Mouse (Mus musculus): ENCODE results near the gene Cep83.
A peak's percentile ranks its signal among the peaks of the same experiment; 100 is the strongest.
"Not testable (repeated sequence)": the region's sequence is repeated elsewhere in the genome, so short reads cannot be mapped to it uniquely, and the experiment has no call there.

The Cep83 gene

DNA sequence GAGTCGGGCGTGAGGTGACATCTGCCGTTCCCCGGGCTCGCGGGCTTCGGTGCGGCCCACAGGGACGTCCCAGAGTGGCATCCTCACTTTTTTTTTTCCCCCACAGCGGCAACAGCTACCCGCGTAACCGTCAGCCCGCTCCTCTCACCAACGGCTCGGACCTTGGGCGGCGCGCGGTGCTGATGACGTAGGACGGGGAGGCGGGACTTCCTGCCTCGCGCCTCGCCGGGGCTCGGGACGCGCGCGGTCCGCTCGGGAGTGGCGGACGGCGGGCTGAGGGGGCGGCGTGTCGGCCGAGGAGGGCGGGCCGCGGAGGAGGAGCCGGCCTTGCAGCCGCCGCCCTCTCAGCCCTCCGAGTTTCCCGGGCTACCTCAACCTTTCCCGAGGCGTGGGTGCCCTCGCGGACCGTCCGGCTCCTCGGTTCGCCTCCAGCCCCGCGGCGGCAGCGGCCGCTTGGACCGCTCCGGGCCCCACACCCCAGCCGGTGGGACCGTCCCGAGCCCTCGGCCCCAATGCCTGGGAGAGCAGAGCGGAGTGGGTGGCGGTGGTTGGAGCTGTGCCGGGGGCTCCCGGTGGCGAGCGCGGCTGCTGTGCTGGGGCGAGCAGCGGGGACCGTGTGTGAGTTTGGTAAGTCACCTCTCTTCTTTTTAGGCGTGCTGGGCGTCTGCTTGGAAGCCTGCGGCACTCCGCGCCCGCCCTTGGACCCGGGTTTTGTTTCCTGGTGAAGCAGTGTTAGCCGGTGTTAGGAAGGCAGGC, at the start of gene Cep83:
TSS of gene Cep83 (plus strand) at position 235 of the 756 bp plus-strand sequence.
- DNase-seq (ENCODE audit: low spot score in 2 of 2), result peak; percentile 93 to 94

DNA sequence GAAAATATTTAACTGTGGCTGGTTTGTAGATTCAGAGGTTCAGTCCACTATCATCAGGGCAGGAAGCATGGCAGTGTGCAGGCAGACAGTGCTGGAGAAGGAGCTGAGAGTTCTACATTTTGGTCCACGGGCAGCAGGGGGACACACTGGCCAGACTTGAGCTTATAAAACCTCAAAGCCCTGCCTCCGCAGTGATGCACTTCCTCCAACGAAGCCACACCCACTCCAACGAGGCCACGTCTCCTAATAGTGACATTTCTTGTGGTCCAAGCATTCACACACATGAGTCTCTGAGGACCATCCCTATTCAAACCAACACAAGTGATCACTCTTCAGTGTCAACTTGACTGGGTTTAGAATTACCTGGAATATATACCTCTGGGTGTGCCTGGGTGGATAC, 49.2 kb upstream of the Cep83 start:
- DNase-seq (ENCODE audit: low spot score in 2 of 2), result no peak

DNA sequence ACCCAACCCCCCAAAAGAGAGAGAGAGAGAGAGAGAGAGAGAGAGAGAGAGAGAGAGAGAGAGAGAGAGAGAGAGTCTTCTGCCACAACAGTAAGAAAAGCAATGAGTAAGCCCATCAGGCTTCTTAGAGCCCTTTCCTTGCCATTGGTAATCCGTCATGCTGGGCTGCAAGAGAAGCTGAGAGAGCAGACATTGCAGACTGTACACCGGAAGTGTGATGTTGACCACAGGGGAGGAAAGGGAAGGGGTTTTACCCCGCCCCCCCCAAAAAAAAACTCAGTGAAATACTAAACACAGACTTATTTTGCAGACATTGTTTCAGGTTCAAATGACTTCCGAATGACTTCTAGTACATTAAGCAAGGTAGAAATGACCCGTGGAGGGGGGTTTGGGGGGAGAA, 48.4 kb upstream of the Cep83 start:
- DNase-seq (ENCODE audit: low spot score in 2 of 2), result no peak

DNA sequence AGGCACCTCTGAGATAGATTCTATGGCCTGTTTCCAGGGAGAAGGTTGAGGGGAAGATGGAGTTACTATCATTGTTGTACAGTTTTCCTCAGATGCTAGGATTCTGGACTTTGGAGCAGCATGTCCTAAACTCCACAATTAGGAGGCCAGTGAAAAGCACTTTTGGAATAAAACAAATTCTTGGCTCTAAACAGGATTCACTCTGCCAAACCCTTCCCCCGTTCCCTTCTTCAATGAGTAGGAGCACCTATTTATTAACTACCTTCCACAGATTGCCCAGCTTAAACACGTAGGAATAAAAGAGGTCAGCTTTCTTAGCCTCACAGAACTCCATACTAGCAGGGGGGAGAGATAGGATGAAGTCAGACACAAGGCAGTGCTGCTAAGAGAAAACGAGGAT, 24.4 kb upstream of the Cep83 start:
- no peak for DNase-seq (ENCODE audit: low spot score in 2 of 2)

DNA sequence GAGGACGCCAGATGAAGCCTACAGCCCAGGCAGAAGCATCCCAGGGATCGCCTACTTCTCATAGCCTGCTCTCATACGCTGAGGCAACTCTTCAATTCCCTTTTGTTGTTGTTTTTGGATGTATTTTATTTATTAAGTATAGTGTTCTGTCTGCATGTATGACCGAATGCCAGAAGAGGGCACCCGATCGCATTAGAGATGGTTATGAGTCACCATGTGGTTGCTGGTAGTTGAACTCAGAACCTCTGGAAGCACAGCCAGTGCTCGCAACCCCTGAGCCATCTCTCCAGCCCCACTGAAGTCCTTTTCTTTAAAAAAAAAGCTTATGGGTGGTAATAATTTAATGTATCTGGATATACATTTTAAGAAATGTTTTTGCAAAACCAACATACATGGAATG, 24.0 kb upstream of the Cep83 start:
- DNase-seq (ENCODE audit: low spot score in 2 of 2), result no peak

DNA sequence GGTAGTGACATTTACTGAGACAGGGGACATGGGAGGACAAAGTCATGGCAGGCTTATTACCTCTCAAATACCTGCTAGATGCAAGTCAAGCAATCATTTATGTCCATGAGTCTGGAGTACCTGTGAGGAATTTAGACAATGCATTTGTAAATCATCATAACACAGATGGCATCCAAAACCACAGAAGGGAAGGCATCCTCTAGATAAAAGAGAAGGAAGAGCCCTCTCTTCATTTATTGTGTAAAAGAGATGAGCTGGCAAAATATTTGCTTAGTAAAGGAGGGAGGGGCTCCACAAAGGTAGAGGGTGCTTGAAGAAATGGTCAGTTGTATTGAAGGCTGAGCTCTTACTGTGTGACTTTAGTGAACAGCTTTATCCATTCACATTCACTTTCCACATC, 20.3 kb upstream of the Cep83 start:
- no peak for DNase-seq (ENCODE audit: low spot score in 2 of 2)

DNA sequence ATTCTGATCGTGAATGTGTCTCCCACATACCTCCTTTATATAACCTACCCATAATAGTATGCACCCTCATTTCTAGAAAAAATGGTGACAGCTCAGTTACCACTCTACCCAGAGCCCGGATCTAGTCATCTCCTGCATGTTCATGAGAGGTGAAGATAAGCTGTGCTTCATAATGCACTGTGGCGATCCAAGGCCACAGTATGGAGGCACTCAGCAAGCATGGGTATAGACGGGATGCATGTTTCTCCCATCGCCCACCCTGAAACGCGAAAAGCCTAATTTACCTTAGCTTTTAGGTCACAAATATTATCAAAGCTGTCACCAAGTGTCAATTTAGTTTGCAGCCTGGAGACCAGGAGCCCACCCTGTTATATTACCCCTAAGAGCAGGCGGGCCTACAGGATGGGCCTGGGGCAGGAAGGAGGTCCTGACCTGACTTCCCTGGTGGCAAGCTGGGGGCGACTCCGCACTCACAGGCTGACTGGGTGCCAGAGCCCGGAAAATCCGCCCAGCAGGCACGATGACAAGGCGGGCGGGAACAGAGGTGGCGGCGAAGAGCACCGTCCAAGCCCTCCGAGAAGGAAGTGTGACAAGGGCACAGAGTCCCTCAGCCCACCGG, 544 bp upstream of the Cep83 start:
- DNase-seq (ENCODE audit: low spot score in 2 of 2), result peak in 1 of 2 experiments; percentile 14

DNA sequence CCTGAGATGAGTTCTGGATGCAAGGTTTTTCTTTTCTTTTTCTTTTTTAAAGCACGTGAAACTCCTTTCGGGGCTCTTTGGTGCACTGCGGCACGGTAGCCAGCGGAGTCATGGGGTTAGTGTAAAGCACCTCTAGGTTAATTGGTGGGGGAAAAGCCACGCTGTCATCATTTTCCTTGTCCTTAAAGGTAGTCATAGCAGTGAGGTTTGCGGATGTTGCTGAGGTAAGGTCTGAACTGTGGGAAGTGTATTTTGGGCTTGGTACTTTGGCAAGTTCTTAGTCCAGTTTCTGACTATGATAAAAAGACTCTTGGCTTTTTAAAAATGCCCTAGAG, 689 bp downstream of the Cep83 start:
- no peak for DNase-seq (ENCODE audit: low spot score in 2 of 2)

DNA sequence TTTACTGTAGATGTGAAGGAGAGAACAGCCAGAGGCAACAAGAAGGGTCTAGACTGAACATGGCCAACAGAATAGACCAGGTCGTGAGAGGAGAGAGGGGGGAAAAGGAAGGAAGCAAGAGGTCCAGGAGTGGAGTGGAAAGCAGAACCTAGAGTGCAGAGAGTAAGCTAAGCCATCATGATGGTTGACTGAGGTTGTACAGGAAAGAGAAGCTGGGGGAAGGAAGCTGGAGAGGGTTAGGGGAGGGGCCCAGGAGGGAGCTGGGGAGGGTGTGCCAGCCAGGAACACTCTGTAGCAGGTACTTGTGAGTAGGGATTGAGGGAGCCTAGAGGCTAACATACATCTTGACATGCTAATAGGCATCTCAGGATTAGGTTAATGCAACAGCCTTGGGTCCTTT, 1.9 kb downstream of the Cep83 start:
- DNase-seq (ENCODE audit: low spot score in 2 of 2), result peak in 1 of 2 experiments; percentile 6

DNA sequence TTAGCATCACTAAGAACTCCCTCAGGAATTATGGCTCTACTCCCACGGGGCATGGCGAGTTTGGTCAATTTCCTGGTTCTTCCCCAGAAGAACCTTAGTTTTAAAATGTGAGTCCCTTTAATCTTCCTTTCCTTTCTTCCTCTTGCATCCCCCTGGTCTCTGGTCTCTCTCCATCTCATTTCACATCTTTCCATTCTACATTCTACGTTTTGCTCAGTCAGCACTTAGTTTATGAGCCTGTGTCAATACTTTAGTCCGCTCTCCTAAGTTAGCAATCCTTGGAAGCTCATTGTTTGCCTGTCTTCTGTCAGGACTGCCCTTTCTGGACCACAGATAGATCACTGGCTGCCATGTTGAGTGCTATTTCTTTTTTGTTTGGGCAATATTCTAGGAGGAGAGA, 3.7 kb downstream of the Cep83 start:
- DNase-seq (ENCODE audit: low spot score in 2 of 2), result no peak

DNA sequence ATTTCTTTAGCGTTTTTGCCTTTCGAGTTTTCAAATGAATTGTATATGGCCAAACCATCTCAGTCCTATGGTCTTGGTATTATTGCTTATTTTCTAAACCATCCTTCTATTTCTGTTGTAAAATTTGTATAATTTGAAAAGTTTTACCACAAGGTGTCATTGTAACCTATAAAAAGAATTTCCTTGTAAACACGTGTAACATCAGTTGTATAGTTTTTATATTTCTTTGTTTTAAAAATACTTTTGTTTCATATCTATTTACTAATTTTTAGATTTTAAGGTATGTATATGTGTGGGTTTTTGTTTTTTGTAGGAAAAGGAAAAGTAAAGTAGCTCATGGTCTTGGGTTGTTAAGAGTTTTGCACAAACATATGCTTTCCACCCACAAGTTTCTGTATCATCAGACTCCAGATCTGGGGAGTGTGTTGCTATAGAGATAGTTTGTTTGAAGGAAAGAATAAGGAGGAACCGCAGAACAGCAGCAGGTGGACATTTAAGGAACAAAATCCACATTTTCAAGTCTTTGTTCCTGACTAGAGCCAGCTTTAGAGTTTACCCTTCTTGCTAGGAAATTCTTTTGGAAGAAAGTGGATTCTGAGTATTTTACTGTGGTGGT, 17.3 kb downstream of the Cep83 start:
- DNase-seq (ENCODE audit: low spot score in 2 of 2), result no peak

DNA sequence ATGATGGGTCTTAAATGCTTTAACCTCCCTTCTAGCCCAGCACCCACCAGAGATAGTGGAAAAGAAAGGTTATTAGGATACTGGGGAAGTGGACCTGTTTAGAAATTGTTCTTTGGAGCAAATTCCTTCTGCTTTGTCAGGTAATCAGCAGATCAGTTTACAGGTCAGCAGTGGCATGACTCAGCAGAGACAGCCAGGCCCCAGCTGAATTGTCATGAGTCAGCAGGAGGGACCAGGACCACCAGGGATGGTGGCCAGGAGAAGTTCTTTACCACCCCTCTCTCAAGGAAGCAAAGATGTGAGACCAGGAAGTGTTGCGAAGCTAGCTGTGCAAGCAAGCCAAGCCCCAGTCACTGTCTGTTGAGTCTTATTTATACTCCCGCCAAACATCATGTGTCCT, 18.2 kb downstream of the Cep83 start:
- DNase-seq (ENCODE audit: low spot score in 2 of 2), result no peak

DNA sequence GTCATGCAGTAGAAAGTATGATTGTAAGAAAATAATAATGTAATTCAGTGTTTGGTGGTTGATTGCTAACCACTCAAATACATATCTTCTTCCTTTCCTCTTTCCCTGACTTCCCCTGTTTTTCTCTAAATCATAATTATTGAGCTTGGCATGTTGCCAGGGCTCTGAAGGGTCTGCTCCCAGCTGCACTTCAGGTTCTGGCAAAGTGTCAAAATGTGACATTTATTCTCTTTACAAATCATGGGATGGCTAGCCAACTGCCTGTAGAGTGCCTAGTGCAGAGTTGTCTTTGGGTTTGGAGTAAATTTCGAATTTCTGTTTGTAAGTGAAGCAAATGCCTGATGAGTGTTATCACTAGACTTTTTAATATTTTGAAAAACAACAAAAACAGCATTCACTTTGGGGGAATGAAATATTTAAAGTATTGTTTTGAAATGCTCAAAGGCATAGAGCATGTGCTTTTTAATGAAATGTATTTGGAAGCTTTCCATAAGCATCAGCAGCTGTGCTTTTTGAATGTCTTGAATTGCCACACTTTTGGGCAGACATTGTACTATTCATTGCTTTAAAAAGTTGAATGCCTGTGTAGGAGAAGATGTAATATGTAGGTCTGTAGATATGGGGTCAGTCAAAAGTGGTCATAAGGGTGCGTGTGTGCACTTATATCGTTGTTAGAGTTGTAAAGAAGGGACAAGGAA, 21.3 kb downstream of the Cep83 start:
- no peak for DNase-seq (ENCODE audit: low spot score in 2 of 2)

DNA sequence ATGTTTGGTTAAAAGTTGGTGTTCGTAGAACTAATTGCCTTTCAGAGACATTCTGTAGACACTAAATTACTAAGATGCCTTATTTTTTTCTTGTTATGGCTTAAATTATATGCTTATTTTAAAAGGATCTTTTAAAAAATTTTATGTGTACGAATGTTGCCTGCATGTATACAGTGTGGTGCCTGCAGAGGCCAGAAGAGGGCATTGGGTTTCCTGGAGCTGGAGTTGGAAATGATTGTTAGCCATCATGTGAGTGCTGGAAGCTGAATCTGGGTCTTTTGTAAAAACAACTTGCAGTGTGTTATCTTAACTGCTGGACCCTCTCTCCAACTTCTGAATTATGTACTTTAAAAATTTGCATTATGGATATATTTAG, 21.9 kb downstream of the Cep83 start:
- no peak for DNase-seq (ENCODE audit: low spot score in 2 of 2)

DNA sequence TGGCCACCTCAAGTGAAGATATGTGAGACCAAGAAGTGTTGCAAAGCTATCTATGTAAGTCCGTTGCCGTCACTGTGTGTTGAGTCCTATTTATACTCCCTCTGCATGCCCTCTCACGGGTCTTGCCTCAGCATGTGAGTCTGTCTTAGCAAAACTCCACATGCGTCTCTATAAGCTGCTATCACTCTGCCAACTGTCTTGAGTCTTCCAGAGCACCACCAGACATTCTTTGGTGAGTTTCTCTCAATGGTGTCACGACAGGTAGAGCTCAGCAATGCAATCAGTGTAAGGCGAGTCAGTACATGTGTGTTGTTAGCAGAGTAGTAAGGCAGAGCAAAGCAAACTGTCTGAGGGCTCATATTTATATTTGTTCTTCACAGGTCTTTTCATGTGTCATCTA, 31.8 kb downstream of the Cep83 start:
- DNase-seq (ENCODE audit: low spot score in 2 of 2), result no peak

DNA sequence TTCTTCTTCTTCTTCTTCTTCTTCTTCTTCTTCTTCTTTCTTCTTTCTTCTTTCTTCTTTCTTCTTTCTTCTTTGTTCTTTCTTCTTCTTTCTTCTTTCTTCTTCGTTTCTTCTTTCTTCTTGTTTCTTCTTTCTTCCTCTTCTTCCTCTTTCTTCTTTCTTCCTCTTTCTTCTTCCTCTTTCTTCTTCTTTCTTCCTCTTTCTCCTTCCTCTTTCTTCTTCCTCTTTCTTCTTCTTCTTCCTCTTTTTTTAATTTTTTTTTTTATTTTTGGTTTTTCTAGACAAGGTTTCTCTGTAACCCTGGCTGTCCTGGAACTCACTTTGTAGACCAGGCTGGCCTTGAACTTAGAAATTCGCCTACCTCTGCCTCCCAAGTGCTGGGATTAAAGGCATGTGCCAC, 39.6 kb downstream of the Cep83 start:
- DNase-seq (ENCODE audit: low spot score in 2 of 2), result not testable (repeated sequence)

DNA sequence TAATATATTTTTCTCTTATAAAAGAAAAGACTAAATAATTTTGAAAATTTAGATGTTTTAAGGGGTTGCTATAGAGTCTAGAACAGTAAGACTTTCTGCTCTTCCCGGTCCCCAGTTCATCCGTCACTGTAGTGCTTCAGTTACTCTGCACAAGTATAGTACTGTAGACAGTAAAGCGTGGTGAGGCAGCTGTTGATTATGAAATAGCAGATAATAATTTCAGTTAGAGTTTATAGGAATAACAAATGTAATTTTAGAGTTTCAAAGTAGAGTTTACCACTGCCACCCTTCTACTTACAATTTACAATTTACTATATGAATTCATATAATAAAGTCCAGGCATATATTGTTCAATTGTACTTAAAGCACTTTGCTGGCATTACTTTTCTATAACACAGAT, 42.0 kb downstream of the Cep83 start:
- no peak for DNase-seq (ENCODE audit: low spot score in 2 of 2)

DNA sequence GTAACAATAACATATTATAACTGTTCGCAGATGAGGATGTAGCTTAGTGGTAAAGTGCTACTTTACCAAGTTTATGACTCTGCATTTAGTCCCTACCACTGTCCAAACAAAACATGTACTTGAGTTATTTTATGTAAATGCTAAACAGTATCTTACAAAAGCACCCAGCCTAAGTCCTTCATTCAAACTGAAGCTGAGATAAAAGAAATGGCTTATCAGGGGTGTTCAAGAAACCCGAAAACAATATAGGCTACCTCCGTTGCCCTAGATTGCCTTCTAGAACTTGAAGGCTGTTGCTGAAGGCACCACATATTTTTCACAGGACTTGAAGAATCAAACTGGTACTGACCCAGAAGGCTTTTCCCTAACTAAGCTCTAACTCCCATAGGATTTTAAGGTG, 46.4 kb downstream of the Cep83 start:
- no peak for DNase-seq (ENCODE audit: low spot score in 2 of 2)

DNA sequence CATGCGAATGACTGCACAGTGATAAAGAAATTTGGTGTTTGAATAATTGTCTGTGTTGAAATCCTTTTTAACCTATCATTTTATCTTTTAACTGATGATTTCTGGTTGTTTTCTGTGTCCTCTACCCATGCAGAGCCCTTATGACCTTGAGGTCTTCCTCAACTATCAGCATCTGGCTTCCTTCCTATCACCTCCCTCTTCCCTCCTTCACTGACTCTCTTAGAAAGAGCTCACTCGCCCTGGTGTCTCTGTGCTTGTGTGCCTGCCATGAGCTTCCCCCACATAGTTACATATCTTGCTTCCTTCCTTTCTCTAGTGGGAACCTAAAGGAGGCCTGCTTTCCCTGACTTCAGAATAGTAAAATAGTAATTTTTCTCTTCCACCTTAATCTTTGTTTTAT, 51.8 kb downstream of the Cep83 start:
- DNase-seq (ENCODE audit: low spot score in 2 of 2), result no peak

DNA sequence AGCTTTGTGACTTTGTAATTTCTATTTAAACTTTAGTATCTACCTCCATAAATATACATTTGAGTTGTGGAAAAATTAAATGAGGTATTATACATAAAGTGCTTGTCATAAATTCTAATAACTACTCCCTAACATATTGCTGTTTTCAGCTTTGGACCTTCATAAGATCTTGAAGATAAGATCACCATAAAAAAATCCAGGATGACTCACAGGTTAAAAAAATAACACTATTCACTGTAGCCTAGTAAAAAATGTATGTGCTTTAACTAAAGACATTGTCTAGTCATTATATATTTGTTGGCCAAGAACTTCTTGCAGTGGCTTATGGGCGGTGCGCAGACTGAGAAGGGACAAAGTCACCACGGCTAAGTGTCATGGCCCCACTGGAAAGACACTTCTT, 53.0 kb downstream of the Cep83 start:
- DNase-seq (ENCODE audit: low spot score in 2 of 2), result no peak

DNA sequence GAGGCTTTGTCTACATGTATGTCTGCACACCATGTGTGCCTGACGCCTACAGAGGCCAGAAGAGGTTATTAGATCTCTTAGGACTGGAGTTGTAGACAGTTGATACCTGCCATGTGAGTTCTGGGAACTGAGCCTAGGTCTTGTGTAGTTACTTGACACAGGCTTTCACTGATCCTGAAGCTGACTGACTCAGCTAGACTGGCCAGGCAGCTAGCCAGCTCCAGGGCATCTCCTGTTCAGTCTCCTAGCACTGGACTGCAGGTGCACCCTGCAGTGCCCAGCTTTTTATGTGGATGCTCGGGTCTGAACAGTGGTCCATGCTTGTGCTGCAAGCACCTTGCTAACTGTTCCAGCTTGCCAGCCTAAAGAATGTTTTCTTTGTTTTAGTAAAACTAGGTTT, 58.6 kb downstream of the Cep83 start:
- no peak for DNase-seq (ENCODE audit: low spot score in 2 of 2)

DNA sequence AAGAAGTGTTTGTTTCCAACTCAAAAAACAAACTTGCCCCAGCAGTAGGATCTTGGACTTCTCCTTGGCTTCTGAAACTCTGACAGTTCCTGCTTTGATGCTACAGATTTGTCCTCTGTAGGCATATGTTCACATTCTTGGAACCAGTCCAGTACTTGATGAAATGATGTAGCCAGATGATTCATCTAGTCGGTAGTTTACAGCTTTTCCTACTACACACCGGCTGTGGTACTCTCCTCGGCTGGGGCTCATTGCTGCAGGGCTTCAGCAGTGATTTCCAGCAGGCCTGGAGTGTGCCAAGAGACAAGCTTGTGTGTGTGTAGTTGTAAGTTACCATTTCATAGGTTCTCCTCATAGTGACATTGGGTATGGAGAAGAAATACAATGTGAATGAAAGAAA, 83.0 kb downstream of the Cep83 start:
- no peak for DNase-seq (ENCODE audit: low spot score in 2 of 2)

DNA sequence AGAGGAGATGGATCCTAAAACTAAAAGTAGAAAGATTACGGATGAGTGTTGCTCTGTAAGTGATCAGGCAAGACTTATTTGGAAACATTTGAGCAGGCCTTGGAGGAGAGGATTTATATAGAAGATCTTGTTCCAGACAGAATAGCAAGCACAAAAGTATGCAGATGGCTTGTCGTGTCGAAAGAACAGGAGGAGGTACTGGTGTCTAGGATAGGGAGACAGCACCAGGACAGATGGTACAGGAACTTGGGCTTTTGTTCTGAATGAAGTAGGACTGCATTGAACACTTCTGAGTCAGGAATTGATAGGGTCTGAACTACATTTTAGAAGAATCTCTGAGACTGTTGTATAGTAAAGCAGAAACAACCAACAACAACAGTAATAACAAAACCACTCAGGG, 89.1 kb downstream of the Cep83 start:
- no peak for DNase-seq (ENCODE audit: low spot score in 2 of 2)
